Mouse (Mus musculus) stomach, embryonic 14.5 days (tissue): ENCODE results near the gene Pdgfd. TPM values are rescaled to one million over a fixed set of nuclear protein-coding genes. Genes with fewer than 3 reads are reported as not detected.
"Not testable (repeated sequence)": the region's sequence is repeated elsewhere in the genome, so short reads cannot be mapped to it uniquely, and the experiment has no call there.

ENCODE experiments used
- ATAC-seq: fragments of 200-750 bp; cut with Nextera tagmentation; 2 replicates; pipeline ENCODE4 v1.8.0; 2017; ENCODE audit warnings: low read depth, moderate TSS enrichment; ENCODE audit not compliant: insufficient number of reproducible peaks, insufficient read depth, low FRiP score
- H3K27ac ChIP-seq: fragments of 300-500 bp; sonication (generic); 2 replicates; pipeline ENCODE4 v1.5.1; 2014; ENCODE audit warnings: mild to moderate bottlenecking, low read length, moderate library complexity, mixed read lengths
- H3K27me3 ChIP-seq: fragments of 300-500 bp; sonication (generic); 2 replicates; pipeline ENCODE4 v1.6.1; 2014; ENCODE audit warnings: low read length, control low read depth, mixed read lengths; ENCODE audit not compliant: control insufficient read depth, insufficient read depth
- H3K36me3 ChIP-seq: fragments of 300-500 bp; sonication (generic); 2 replicates; pipeline ENCODE4 v1.6.1; 2014; ENCODE audit warnings: mild to moderate bottlenecking, control low read depth, low read length, moderate library complexity, mixed read lengths; ENCODE audit not compliant: control insufficient read depth, insufficient read depth
- H3K4me1 ChIP-seq: fragments of 300-500 bp; sonication (generic); 2 replicates; pipeline ENCODE4 v1.6.1; 2014; ENCODE audit warnings: low read length, control low read depth, mixed read lengths; ENCODE audit not compliant: control insufficient read depth, insufficient read depth
- H3K4me2 ChIP-seq: fragments of 300-500 bp; sonication (generic); replicated peaks from 2 replicates; pipeline ENCODE4 v1.6.1; 2014; ENCODE audit warnings: low read depth, low read length, control low read depth
- H3K4me3 ChIP-seq: fragments of 300-500 bp; sonication (generic); 2 replicates; pipeline ENCODE4 v1.5.1; 2014; ENCODE audit warnings: low read depth, low read length, control low read depth
- H3K9ac ChIP-seq: fragments of 300-500 bp; sonication (generic); replicated peaks from 2 replicates; pipeline ENCODE4 v1.6.1; 2014; ENCODE audit warnings: low read depth, mild to moderate bottlenecking, control low read depth, low read length, moderate library complexity, mixed read lengths
- H3K9me3 ChIP-seq: fragments of 300-500 bp; sonication (generic); 2 replicates; pipeline ENCODE4 v1.6.1; 2016; ENCODE audit warnings: low read depth, low read length, control low read depth; ENCODE audit not compliant: control insufficient read depth
- WGBS: fragments of 180-500 bp; shearing (Covaris S2); extraction: QIAGEN DNeasy Blood & Tissue Kit; methylation state at CpG from one replicate; pipeline ENCODE4 v1.1.7; 2014; 5-methylcytosine and 5-hydroxymethylcytosine counted together
- polyA plus RNA-seq: library from polyadenylated mRNA; unstranded; fragments of >200 nt; fragmentation: Nextera tagmentation; extraction: Ambion mirVana; gene quantifications from 2 replicates; pipeline ENCODE4 v1.2.1, GENCODE M21; 2014

Gene Pdgfd
- polyA plus RNA-seq, 1 experiment from 2014 or later: 12.2 TPM

DNA sequence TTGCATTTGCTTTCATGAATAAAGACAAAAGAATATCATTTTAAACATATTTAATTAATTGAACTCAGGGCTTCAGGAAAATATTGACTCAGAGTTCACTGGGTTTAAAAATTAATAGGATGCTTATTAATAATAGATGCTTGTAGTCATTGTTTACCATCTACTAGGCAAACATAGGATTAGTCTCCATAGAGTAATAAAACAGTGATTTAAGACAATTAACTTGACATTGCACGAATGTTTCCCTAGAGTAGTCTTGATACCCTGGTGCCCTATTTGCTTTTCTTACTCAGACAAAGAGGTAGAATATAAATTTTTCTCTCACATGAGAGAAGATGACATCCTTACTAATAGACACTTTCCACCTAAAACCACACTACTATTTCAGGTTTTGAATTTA, 49.1 kb downstream of the Pdgfd start:
- Histone ChIP-seq H3K4me1 (no peaks in the 10 kb centered on the region), H3K27me3 (no peaks in the 10 kb centered on the region), H3K4me2 (no peak overlapping the region), H3K9ac (no peak overlapping the region), H3K36me3 (no peaks in the 10 kb centered on the region), H3K4me3 (no peak overlapping the region), H3K27ac (no peak overlapping the region), H3K9me3 (no peaks in the 10 kb centered on the region)
- WGBS: 50% methylated on average over 1 of the region's 1 CpGs
- no peak for ATAC-seq

- WGBS: 92% methylated on average over 1 of the region's 1 CpGs
- H3K9ac ChIP-seq, H3K9me3 ChIP-seq, H3K4me3 ChIP-seq, H3K4me2 ChIP-seq, H3K27ac ChIP-seq, H3K4me1 ChIP-seq, ATAC-seq, H3K27me3 ChIP-seq, H3K36me3 ChIP-seq: not testable (repeated sequence)
These were observed 67.6 kb downstream of the Pdgfd start for GRCm38 (mm10) chr9:6235982-6236381.

- H3K4me1 ChIP-seq: no peaks in the 10 kb centered on the region
- no peak for ATAC-seq
- no peak overlapping the region for H3K9ac ChIP-seq
- no peaks in the 10 kb centered on the region for H3K36me3 ChIP-seq
- no peak overlapping the region for H3K4me3 ChIP-seq
- H3K27me3 ChIP-seq: no peaks in the 10 kb centered on the region
- H3K9me3 ChIP-seq: no peaks in the 10 kb centered on the region
- 60% methylated on average over 1 of the region's 1 CpGs for WGBS
- H3K27ac ChIP-seq: no peak overlapping the region
- H3K4me2 ChIP-seq: no peak overlapping the region
These were observed 81.9 kb downstream of the Pdgfd start for GRCm38 (mm10) chr9:6250320-6250719.

DNA sequence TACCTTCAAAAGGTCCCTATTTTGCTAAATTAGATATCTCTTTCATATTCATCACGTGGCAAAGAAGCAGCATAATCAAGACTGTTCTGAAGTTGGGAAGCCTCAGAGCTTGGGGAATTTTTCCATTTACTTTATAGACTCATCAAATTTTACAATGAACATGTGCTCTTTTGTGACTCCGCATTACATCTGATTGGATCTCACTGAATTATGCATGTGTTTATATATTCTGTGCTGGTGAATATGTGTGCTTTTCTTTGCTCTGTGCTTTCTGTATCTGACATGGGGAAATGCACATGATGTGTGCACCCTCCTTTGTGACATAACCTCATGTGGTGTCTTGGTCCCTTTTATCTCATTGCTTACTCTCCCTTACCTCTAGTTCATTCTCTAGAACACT, 83.6 kb downstream of the Pdgfd start:
- Histone ChIP-seq H3K4me2 (no peak overlapping the region), H3K36me3 (no peaks in the 10 kb centered on the region), H3K9ac (no peak overlapping the region), H3K27ac (no peak overlapping the region), H3K4me3 (no peak overlapping the region), H3K9me3 (no peaks in the 10 kb centered on the region), H3K27me3 (no peaks in the 10 kb centered on the region), H3K4me1 (no peaks in the 10 kb centered on the region)
- no peak for ATAC-seq
- WGBS: 91% methylated on average over 2 of the region's 2 CpGs

- no peak overlapping the region for H3K4me2 ChIP-seq
These were observed 88.7 kb downstream of the Pdgfd start for GRCm38 (mm10) chr9:6257072-6257471.

DNA sequence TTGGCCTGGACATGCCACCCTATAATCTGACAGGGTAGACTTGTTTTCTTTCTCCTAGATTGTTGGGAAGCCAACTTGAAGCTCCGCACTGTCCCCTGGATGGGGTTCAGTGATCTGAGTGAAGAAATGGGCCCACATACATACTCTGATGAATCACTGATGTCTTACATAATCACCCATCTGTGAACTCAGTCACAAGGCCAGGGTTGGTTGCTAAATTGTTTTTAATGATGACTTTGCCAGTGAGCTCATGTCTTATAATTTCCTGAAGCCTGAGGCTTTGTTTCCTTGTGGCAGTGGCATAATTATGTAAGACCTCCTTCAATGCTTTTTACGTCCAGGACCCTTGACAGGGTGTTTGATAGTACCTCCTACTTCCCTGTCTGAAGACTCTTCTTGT, 96.4 kb downstream of the Pdgfd start:
- Histone ChIP-seq H3K9ac (no peak overlapping the region), H3K27me3 (no peaks in the 10 kb centered on the region), H3K27ac (no peak overlapping the region), H3K9me3 (no peaks in the 10 kb centered on the region), H3K4me1 (0 out of 2 replicates have a peak, but pooled peaks cover 2% of the 10 kb centered on the region), H3K4me2 (no peak overlapping the region), H3K36me3 (no peaks in the 10 kb centered on the region), H3K4me3 (no peak overlapping the region)
- ATAC-seq: no peak
- 88% methylated on average over 2 of the region's 2 CpGs for WGBS

More at GRCm38 (mm10) chr9:6257072-6257471, 88.7 kb downstream of the Pdgfd start:
- Histone ChIP-seq H3K9ac (no peak overlapping the region), H3K36me3 (no peaks in the 10 kb centered on the region), H3K4me3 (no peak overlapping the region), H3K9me3 (no peaks in the 10 kb centered on the region), H3K27me3 (no peaks in the 10 kb centered on the region), H3K27ac (no peak overlapping the region), H3K4me1 (no peaks in the 10 kb centered on the region)
- ATAC-seq: no peak

DNA sequence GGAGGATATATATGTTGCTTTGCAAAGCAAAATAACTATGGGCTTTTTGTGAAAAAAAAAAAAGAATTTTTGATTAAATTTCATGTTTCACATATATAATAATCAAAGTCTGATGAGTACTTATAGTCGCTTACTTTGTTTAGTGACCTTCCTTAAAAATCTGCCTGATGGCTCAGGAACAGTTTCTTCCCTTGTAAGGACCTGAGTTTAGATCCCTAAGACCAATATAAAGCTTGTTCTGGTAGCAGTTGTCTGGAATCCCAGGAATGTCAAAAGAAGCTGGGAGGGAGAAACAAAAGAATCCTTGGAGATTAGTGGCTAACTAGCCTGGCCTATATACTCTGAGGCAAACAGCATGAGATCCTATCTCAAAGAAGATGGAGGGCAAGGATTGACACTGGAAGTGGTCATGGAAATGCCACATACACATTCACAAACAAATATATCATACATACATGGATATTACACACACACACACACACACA, 101.5 kb downstream of the Pdgfd start, which contains the start of gene Ddi1:
Ddi1 (minus strand) TSS at position 51 of the 485 bp plus-strand sequence.
- no peak within 1 kb of the TSS for H3K4me3 ChIP-seq
- 65% methylated on average over 1 of the region's 1 CpGs for WGBS
- no peak within 1 kb of the TSS for H3K27ac ChIP-seq
- H3K4me2 ChIP-seq: no peak within 1 kb of the TSS
- no peak within 1 kb of the TSS for H3K9ac ChIP-seq
- no peaks in the 10 kb centered on the region for H3K36me3 ChIP-seq
- no peak for ATAC-seq
- 0 out of 2 replicates have a peak, but pooled peaks cover 2% of the 10 kb centered on the region for H3K4me1 ChIP-seq
- H3K9me3 ChIP-seq: no peaks in the 10 kb centered on the region
- no peaks in the 10 kb centered on the region for H3K27me3 ChIP-seq

GRCm38 (mm10) chr9:6276395-6276794, 108.0 kb downstream of the Pdgfd start:
- WGBS: 61% methylated on average over 1 of the region's 1 CpGs
- ATAC-seq: no peak
- H3K4me1 ChIP-seq: no peaks in the 10 kb centered on the region

GRCm38 (mm10) chr9:6277526-6277925, 109.1 kb downstream of the Pdgfd start:
- no peaks in the 10 kb centered on the region for H3K36me3 ChIP-seq
- no peaks in the 10 kb centered on the region for H3K27me3 ChIP-seq
- no peak overlapping the region for H3K27ac ChIP-seq
- no peak overlapping the region for H3K9ac ChIP-seq
- no peaks in the 10 kb centered on the region for H3K9me3 ChIP-seq
- no peak for ATAC-seq
- no peak overlapping the region for H3K4me2 ChIP-seq
- H3K4me1 ChIP-seq: no peaks in the 10 kb centered on the region
- H3K4me3 ChIP-seq: no peak overlapping the region

More at GRCm38 (mm10) chr9:6276395-6276794, 108.0 kb downstream of the Pdgfd start:
- H3K4me3 ChIP-seq: no peak overlapping the region
- no peak overlapping the region for H3K9ac ChIP-seq
- no peak overlapping the region for H3K4me2 ChIP-seq
- no peaks in the 10 kb centered on the region for H3K27me3 ChIP-seq
- no peak overlapping the region for H3K27ac ChIP-seq
- no peaks in the 10 kb centered on the region for H3K36me3 ChIP-seq
- H3K9me3 ChIP-seq: no peaks in the 10 kb centered on the region
